Mouse (Mus musculus): ENCODE data around the gene Brf1.

- TF ChIP-seq CTCF (IDR thresholded peaks at IDR 0.05; ENCODE audit: borderline replicate concordance, insufficient read depth, low read length) = no peak
- no peak for TF ChIP-seq POLR2A (IDR thresholded peaks at IDR 0.05; ENCODE audit: low read depth, low read length)
Measured at GRCm38 (mm10) chr12:113018763-113019162, 18.3 kb upstream of the Brf1 start.
